Mouse (Mus musculus) B cell, adult 67 days (primary cell): ENCODE data around the gene Gm42878. TPM values are rescaled to one million over a fixed set of nuclear protein-coding genes. Genes with fewer than 3 reads are reported as not detected.

ENCODE experiments used
- total RNA-seq, 2 experiments: library from RNA; stranded (reverse); gene quantifications; 4 replicates each; pipeline ENCODE4 v1.2.4; 2023

Gene Gm42878
- not detected for total RNA-seq

DNA sequence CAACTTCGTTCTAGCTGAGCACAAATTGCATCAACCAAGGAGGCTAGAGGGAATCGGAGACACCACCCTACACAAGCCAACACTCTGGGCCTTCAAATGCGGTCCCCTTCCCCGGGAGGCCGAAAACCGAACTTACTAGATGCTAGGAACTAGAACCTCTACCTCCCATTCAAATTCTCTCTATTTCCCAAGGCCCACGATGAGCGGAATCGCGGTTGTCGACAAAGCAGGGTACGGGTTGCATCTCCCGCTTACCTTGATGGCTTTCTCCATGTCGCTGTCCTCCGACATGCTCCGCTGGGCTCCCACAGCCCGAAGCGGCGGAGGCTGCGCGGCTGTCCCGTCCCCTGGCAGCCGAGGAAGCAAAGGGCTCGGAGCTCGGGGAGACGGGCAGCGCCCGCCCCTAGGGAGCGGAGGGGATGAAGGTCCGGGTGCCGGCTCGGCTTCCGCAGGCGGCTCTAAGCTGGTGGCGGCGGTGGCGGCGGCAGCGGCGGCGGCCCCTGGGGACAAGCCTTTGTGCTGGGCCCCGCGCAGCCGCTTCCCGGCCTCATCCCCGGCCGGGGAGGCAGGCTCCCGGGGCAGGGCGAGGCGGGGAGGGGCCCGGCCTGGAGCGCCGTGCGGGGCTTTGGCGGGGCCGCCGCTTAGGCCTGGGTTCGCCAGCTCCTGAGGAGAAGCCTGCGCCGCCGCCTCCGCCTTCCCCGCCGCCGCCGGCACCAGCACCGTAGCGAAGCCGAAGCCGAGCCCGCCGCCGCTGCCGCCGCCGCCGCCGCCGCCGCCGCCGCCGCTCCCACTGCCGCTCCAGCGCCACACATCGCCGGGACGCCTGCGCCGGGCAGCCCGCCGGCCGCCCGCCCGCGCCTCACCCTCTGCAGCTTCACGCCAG, at the start of gene Gm42878, which contains the start of gene Adam1a:
Gm42878 (minus strand) TSS at position 573 of the 883 bp plus-strand sequence.
Adam1a (minus strand) TSS at position 573 of the 883 bp plus-strand sequence.

DNA sequence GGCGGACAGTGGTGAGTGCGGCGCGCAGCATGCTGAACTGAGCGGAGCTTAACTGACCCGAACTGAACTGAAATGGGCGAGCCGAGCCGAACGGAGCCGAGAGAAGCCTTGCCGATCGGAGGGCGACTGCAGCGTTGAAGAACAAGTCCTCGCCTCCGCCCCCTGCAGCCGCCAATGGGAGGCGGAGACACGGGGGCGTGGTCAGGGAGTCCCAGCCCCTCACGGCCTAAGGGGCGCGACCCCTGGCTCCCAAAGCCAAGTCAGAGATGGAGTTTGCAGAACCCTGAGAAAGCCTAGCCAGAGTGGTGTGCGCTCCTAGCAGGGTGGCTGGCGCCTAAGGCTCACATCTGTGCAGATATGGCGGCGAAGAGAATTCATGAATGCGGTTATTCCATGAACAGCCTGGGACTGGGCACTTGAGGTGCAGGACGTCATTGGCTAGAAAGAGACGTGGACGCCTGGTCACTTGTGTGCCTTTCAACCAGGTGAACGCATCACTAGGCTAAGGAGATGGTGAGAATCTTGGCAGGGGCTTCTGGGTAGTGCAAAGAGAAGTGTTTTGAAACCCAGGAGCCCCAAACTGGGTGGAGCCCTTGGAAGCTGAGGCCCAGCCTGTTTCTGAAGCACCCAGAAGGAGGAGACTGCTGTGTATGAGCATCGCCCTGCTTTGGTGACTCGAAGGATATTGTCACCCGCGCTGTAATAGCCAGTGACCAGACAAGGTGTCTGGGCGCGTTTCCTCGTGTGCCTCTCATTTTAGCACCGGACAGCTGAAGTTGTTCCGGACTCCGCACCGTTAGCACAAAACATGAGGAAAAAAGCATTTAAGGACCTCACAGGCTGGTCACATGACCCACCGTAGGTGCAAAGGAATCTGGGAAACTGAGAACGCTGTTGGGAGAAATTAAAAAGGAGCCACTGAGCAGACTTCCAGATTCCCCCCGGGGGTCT, 48.4 kb upstream of the Gm42878 start, which contains the start of gene Aldh2:
Aldh2 (minus strand) TSS at position 374 of the 951 bp plus-strand sequence.

DNA sequence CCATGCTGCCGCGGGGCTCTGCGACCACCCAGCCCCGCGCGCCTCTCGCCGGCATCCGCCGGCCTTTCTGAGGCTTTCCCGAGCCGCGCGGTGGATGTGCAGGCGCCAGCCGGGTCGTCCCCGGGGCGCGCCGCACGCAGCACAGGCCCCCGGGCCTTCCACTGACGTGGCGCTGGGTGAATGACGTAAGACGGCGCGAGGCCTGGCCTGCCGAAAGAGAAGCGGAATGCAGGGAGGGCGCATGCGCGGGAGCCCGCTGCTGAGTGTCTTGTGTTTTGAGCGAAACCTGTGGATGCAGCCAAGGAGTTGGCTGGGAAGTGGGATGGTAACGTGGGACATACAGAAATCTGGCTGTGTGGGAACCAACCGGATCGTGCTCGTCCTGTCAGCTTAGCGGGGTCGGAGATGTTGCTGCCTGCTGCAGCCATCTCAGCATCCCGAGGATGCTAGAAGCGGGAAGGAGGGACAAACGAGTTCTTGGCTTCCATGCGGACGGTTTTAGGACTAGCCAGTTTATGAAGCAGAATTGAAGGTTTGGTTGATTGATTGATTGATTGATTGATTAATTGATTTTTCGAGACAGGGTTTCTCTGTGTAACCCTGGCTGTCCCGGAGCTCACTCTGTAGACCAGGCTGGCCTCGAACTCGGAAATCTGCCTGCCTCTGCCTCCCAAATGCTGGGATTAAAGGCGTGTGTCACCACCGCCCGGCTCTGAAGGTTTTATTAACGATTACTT, 679 bp upstream of the Gm42878 start, which contains the start of gene Mapkapk5:
Mapkapk5 (minus strand) TSS at position 113 of the 737 bp plus-strand sequence.

DNA sequence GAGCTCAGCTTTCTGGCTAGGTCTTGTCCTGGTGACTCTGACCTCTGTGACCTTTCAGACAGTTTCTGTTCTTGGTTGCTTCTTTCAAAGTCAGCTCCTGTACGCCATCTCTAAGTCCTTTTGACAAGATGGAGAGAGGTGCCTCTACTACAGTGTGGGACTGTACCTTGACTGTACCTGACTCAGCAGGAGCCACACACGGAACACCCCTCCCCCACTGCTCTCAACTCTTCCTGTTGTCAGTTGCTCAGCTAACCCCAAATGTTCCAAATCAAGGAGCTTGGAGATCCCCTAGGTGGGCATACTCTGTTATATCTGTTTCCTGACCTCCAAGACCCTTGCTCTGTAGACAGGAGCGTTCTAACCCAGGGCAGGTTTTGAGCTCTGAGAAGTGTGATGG, 42.1 kb downstream of the Gm42878 start, which contains the start of gene Adam1b:
Adam1b (minus strand) TSS at position 205 of the 400 bp plus-strand sequence.

Other genes starting within 250 kb of the Gm42878 start
- 10 to 100 TPM; 64.9 to 87.5 TPM for gene Trafd1, start 159.8 kb downstream of the Gm42878 start, total RNA-seq
- gene Naa25, start 147.5 kb downstream of the Gm42878 start, total RNA-seq = 10 to 100 TPM; 38.9 to 41.2 TPM
- gene Tmem116, start 93.6 kb downstream of the Gm42878 start, total RNA-seq = 1 to 10 TPM in 1 of 2 experiments, under 1 TPM in 1; 0.58 to 1.0 TPM
- gene Erp29, start 93.0 kb downstream of the Gm42878 start, total RNA-seq = 100 to 1,000 TPM; 193 to 209 TPM
- not detected for gene Adam1b, start 42.0 kb downstream of the Gm42878 start, total RNA-seq
- 1 to 10 TPM; 7.4 to 8.5 TPM for gene Adam1a, start within 50 bp of the Gm42878 start, total RNA-seq
- gene Mapkapk5, start 423 bp upstream of the Gm42878 start, total RNA-seq = 100 to 1,000 TPM; 100 to 112 TPM
- gene Aldh2, start 48.3 kb upstream of the Gm42878 start, total RNA-seq = 100 to 1,000 TPM; 342 to 400 TPM
- 10 to 100 TPM; 10.0 to 12.3 TPM for gene Acad12, start 73.5 kb upstream of the Gm42878 start, total RNA-seq
- 10 to 100 TPM in 1 of 2 experiments, 1 to 10 TPM in 1; 9.8 to 11.0 TPM for gene Acad10, start 115.0 kb upstream of the Gm42878 start, total RNA-seq
- 10 to 100 TPM; 96.3 to 97.6 TPM for gene Brap, start 115.1 kb upstream of the Gm42878 start, total RNA-seq
- gene Atxn2, start 165.9 kb upstream of the Gm42878 start, total RNA-seq = 10 to 100 TPM; 93.0 to 98.2 TPM